8 mouse cellular contexts compared by ENCODE assay signal in the genomic region with DNA sequence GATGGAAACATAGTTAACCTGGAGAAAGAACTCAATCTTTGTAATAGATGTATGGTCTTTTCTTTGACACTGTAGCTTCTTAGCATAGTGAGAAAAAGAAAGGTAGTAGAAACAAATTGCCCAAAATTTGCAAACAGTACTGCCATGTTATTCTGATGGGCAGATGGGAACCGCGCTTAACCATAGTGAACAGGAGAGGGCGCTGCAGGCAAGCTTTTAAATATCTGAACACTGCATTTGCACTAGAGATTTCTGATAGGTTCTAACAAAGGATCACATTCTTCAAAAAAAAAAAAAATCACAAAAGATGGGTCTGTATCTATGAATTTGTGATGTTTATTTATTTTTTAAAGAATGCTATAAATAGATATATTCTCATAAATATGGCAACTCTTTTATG. TPM values are rescaled to one million over a fixed set of nuclear protein-coding genes. Genes with fewer than 3 reads are reported as not detected.
A peak's percentile ranks its signal among the peaks of the same experiment; 100 is the strongest.
DNase-seq lines count a peak whose midpoint lies in the region; ATAC-seq and TF ChIP-seq lines count a peak whose summit lies in the region.

No protein-coding gene starts in this region.

- DNase-seq in heart, postnatal 0 days (ENCODE audit: low spot score) = peak; percentile 43
- DNase-seq in heart, adult 11 months = no peak
- DNase-seq in NIH3T3 (ENCODE audit: low read depth) = peak; percentile 81
- DNase-seq in gastrocnemius, postnatal 4 days (ENCODE audit: low spot score in 2 of 2) = peak; percentile 43 to 48
- peak; percentile 39 to 80 for DNase-seq in layer of hippocampus, adult 8-10 months (ENCODE audit: low spot score in 2 of 2)
- DNase-seq in lung, postnatal 10 days = peak; percentile 68
- DNase-seq in right cerebral cortex, postnatal 10 days (ENCODE audit: low spot score in 2 of 2) = peak; percentile 80 to 81

- no peaks in the 10 kb centered on the region for H3K4me1 ChIP-seq in heart, postnatal 0 days (ENCODE audit: control insufficient read depth, insufficient read depth)
- no peaks in the 10 kb centered on the region for H3K4me1 ChIP-seq in cortical plate, adult 2 months (ENCODE audit: control insufficient read depth, insufficient read depth, low read length)

- no peaks in the 10 kb centered on the region for H3K36me3 ChIP-seq in heart, postnatal 0 days (replicated peaks; ENCODE audit: control insufficient read depth, insufficient read depth, low read length)

- no peak for ATAC-seq in heart, postnatal 0 days (ENCODE audit: insufficient read depth, low read depth)

- peak; percentile 78 for TF ChIP-seq CTCF in heart, postnatal 0 days (IDR thresholded peaks at IDR 0.05; ENCODE audit: low read depth)
- TF ChIP-seq CTCF in cortical plate, adult 2 months (IDR thresholded peaks at IDR 0.05; ENCODE audit: extremely low read depth, insufficient read depth, low read length) = peak; percentile 82

- WGBS in heart, postnatal 0 days = 3% methylated on average over 3 of the region's 3 CpGs

- H3K4me2 ChIP-seq in heart, postnatal 0 days (ENCODE audit: low read depth, low read length) = no peak overlapping the region

- H3K4me3 ChIP-seq in heart, postnatal 0 days (ENCODE audit: low read depth, low read length) = no peak overlapping the region
- H3K4me3 ChIP-seq in cortical plate, adult 2 months (ENCODE audit: insufficient read depth, low read length) = no peak overlapping the region

- H3K27me3 ChIP-seq in heart, postnatal 0 days (ENCODE audit: control insufficient read depth, insufficient read depth, low read length) = no peaks in the 10 kb centered on the region

- no peak overlapping the region for H3K9ac ChIP-seq in heart, postnatal 0 days (replicated peaks; ENCODE audit: low read depth, low read length)

- TF ChIP-seq EP300 in heart, postnatal 0 days (IDR thresholded peaks at IDR 0.05; ENCODE audit: low read depth) = no peak

- H3K27ac ChIP-seq in heart, postnatal 0 days (ENCODE audit: low read depth) = no peak overlapping the region
- no peak overlapping the region for H3K27ac ChIP-seq in cortical plate, adult 2 months (ENCODE audit: insufficient read depth, low read length)

- no peak for TF ChIP-seq POLR2A in cortical plate, adult 2 months (IDR thresholded peaks at IDR 0.05; ENCODE audit: extremely low read depth, insufficient read depth, low read length)

- no peaks in the 10 kb centered on the region for H3K9me3 ChIP-seq in heart, postnatal 0 days (replicated peaks; ENCODE audit: control insufficient read depth, low read length)

RNA-seq across cellular contexts. Expression of a gene that starts 8.2 kb away (rescaled TPM):
- total RNA-seq in heart, postnatal 0 days (2014; rRNA removed; ENCODE audit: low replicate concordance) = 13.2 and 30.0 TPM in 2 replicates
- polyA plus RNA-seq in heart, postnatal 0 days (2015; fragmentation: Nextera tagmentation; extraction: Ambion mirVana) = 48.7 and 48.9 TPM in 2 replicates
- 18.7 and 19.0 TPM in 2 replicates for polyA plus RNA-seq in cortical plate, adult 2 months (2012; rRNA removed)
- total RNA-seq in gastrocnemius, postnatal 4 days (2021) = 10 to 100 TPM; 43.1 to 49.7 TPM
- 10 to 100 TPM; 32.1 to 45.4 (median 38.4) TPM for total RNA-seq in layer of hippocampus, adult 8-10 months (2022)

RNA-seq across cellular contexts. Expression of a gene that starts 58.3 kb away (rescaled TPM):
- 3.4 and 4.0 TPM in 2 replicates for total RNA-seq in heart, postnatal 0 days (2014; rRNA removed; ENCODE audit: low replicate concordance)
- 4.9 and 5.0 TPM in 2 replicates for polyA plus RNA-seq in heart, postnatal 0 days (2015; fragmentation: Nextera tagmentation; extraction: Ambion mirVana)
- polyA plus RNA-seq in cortical plate, adult 2 months (2012; rRNA removed) = 6.1 and 8.4 TPM in 2 replicates
- total RNA-seq in gastrocnemius, postnatal 4 days (2021) = 10 to 100 TPM; 13.3 to 14.1 TPM
- 10 to 100 TPM in 3 of 4 experiments, 1 to 10 TPM in 1; 9.1 to 13.0 (median 10.6) TPM for total RNA-seq in layer of hippocampus, adult 8-10 months (2022)
